Mouse (Mus musculus): ENCODE measurements at regions not wholly inside any gene's neighbourhood (a gene's known extent, or its start where the extent isn't known, plus 50 kb on each side); places are given as distances from the start of the nearest gene placed in this dataset.

DNA sequence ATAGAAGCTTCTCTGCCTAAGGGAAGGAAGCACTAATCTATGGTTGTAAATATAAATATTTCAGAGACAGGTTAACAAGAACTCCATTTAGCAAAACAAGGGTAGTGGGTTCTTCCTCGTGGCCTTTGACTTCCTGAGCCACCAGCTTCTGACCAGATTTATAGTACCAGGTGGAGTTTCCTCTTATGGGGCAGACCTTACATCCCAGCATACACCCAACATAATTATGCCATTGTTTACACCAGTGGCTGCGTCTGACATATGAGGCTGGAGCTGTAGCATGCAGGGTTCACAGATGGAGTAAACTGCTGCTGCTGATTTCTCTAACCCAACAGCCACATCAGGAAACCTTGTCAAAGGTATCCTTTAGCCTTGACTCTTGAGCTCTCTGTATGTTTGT lies 75.5 kb downstream of the Trib2 start:
- no peak for DNase-seq

DNA sequence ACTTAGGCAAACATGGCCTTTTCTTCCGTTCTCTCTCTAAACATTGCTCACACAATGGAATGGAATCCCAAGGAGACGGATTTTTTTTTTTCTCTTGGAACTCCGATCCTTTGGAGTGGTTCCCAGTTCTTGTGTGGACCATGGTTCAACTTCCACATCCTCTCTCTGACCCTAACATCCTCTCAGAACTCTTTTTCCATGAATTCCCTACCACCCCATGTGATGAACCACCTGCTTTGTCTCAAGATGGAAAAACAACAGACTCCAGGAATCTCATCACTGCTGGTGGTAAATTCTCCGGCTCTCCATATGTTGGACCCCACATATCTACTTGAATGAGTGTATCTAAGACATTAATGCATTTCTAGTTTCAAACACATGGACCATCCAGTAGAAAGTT lies 77.7 kb downstream of the Trib2 start:
- DNase-seq: peak; percentile 54 to 74

DNA sequence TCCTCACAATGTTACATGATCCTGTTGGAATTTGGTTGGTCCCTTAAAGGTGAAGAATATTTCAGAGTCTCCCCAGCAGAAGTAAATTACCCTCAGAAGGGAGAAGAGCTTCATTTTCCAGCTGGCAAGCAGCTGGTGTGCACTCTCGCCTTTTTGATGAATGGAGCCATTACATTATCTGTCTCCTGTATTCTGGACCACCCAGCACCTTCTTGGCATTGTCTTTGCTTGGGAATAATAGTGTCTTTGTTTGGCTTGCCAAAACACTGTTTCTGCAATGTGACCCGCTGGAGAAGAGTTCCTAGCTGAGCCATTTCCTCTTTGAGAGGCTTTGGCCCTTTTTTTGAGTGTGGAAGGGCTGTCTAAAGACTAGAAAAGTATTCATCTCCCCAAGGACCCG lies 85.5 kb downstream of the Trib2 start:
- DNase-seq: peak; percentile 32 to 59

DNA sequence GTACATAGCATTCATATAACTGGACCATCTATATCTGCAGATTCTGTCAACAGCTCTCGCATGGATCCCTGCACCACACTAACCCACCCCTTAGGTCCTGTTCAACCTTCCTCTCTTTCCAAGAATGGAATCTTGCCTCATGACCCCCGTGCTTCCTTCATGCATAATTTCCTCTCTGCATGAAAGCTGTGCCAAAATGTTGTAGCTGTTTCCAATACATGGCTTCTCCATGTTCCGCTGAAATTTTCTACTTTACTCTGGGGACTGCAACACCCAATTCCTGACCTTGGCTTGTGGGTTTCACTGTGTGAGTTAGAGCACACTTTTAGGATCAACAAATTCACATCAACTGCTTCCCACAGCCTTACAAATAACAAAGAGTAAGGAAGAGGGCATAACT lies 87.0 kb downstream of the Trib2 start:
- peak; percentile 13 to 45 for DNase-seq

DNA sequence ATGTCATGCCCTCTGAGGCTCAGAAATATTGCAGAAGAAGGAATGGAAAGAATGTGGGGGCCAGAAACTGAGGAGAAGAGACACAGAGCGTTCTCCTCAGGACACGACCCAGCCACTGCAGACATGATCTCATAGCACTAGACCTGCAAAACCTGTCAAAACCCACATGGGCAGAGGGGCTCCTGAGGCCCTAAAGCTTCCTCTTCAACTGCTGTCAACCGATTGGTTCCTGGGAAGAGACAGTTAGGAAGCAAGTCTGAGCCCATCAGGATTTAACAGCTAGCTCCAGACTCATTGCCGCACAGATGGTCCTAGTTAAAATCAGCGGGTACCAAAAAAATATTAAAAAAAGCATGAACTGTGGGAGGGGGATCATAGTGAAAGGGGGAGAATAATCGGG lies 93.2 kb downstream of the Trib2 start:
- no peak for DNase-seq

DNA sequence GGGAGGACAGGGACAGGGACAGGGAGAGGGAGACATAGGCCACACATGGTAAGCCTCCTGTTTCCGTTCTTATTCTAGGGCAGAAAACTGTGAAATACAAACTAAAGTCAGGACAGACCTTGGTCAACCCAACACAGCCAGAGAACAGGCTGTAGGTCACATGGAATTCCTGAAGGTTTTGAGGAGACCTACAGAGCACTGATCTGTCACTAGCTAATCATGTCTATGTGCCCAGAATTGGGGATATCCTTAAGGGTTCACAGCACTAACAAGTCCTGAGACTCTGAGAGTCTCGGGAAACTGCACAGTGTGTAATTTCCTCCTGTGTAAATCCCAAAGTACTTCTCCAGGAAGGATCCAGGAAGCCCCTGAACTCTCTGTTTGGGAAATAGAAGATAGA lies 94.6 kb downstream of the Trib2 start:
- no peak for DNase-seq

DNA sequence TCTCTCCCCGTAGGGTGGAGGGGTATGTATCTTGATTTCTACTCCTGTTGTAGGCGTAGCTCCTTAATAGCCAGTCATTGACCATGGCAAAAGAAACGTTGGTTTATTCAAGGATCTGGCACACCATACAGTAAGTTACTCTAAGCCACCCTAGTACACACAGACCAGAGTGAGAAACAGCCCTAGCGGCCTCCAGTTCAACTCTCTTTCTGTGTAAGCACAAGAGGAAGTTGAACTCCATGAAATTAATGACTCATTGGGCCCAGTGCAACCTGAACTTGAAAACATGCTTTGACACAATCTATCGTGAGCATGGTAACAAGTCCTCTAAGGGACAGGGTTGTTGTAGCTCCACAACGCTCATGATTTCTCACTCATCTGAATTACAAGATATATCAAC lies 96.6 kb downstream of the Trib2 start:
- DNase-seq: no peak

DNA sequence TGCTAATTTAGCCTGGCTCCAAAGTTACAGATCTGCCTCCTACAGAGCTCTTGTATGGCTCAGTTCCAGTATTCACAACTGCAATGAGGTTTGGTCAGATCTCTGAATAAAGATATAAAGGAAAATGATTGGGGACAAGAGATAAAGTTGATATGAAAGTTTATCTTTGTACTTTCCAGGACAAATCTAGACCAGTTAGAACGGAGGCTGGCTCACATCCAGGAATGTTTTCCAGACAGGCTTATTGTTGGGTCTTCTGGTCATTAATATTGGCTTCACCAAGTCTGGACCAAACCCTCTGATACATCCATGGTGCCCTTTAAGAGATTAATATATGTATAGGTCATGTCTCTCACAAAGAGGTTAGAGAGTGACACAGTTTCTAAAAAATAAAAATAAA lies 97.9 kb downstream of the Trib2 start:
- DNase-seq: peak; percentile 76 to 77

DNA sequence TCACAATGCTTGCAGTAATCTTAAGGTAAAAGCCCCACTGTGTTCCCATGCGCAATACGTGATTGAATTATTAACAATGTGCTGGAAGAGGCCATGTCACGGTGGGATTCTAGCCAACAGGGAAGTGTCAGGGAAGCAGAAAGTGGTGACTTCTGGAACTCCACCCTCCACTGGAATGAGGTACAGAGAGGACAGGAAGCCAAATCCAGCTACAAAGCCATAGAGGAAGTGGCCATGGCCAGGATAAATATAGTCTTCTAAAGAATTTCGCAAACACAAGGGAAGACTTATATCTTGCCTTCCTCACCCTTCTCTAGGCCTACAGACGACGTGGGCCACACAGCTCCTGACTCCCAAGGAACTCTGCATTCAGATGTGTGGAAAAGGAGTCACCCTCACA lies 98.7 kb downstream of the Trib2 start:
- peak; percentile 75 to 85 for DNase-seq

DNA sequence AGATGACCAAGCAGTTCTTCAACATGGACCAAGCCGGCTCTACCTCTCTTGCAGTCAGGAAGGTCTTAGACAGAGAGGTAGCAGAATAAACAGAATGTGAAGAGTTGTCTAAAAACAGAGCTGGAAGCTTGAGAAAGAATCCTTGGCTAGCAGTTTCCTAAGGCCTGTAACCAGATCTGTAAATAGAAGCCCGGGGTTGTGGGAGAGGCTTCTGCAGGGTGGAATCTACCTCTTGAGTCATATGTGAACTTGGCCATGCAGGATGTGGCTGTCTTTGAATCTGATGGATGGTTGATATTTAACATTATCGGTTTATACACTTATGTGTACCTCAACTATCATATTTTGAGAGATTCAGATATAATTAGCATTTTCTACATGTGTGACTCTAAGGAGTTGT lies 99.4 kb downstream of the Trib2 start:
- no peak for DNase-seq

DNA sequence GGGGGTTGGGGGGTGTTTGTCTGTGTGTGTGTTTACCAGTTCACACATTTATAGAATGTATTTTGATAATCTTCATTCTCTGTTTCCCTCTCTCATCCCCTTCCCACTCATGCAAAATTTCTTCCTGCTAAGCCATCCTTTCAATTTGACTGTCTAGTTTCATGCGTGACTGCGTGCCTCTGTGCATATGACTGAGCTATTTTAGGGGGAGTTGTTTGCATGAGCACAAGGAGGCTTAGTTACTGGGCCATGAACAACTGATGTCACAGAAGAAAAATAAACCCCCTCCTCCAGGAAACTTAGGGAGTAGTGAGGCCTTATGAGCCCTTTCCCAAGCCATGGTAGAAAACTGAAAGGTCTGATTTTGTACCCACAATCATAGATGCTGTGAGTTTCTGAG lies 103.1 kb downstream of the Trib2 start:
- DNase-seq: no peak

DNA sequence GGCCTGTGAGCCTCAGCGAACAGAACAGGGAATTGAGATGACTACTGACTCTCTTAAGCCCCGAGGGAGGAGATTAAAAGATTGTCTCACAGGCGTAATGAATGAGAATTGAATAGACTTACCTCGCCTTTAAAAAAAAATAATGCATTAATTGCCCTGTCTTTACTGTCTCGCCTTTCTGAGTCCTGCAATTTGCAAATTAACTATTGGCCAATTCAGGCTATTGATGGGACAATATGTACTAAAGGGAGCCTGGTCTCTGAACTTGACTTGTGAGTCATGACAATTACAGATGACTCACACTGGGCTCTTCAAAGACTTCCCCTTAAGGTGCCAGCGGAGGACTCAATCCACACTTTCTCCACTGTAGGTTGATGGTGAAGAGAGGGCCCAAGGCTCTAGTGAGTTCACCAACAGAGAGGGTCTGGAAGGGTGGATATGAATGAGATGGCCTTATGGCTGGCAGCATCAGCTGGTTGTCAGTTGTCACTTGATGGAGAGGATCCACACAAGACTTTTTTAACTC lies 109.1 kb downstream of the Trib2 start:
- no peak for DNase-seq

DNA sequence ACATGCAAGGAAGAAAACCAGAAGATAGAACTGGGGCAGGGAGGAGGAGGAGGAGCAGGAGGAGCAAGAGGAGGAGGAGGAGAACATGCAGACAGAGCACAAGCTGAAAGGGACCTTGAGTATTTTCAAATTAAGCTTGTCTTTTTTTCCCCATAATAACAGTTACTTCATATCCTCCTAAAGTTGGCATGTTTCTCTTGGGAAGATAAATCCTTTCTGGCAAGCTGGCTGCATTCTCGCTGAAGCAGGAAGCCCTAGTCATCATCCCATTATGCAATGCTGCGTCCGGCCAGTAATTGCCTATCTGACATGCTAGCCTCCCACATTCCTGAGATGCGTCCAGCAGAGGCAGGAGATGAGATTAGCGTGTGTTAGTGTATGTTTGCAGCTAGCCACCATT lies 112.3 kb downstream of the Trib2 start:
- DNase-seq: peak; percentile 76 to 91

DNA sequence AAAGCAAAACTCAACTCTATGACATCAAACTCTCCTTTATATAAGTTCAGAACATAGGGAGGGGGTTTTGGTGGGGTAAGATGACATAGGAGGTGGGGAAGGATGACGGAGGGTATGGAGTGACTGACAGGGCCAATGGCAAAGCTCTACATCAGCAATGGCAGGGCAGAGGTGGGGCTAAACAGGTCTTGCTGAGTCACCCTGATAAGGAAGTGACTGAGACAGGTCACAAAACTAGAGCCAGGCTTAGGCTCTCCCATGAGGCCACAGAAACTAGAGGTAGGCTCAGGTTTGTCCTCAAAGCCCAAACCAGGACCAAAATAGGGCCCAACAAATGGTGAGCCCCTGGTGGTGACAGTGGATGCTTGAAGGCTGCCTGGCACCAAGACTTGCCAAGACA lies 114.6 kb downstream of the Trib2 start:
- DNase-seq: no peak

DNA sequence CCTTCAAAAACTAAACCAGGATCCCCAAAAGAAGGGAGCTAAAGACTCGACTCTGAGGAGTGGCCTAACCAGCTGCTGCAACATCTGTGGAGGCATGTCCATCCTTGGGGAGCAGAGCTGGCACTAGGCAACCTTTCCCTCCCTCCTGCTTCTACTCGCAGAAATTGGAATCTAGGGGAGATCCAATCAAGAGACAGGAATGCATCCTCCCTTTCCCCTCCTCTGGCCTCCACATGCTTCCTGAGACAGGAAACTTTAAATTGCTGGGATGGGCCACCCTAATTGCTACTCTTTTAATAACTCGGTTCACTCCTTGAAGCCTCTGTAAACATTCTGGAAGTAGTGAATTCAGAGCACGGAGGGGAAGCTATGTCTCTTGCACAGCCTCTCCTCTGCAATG lies 117.9 kb downstream of the Trib2 start:
- DNase-seq: no peak

DNA sequence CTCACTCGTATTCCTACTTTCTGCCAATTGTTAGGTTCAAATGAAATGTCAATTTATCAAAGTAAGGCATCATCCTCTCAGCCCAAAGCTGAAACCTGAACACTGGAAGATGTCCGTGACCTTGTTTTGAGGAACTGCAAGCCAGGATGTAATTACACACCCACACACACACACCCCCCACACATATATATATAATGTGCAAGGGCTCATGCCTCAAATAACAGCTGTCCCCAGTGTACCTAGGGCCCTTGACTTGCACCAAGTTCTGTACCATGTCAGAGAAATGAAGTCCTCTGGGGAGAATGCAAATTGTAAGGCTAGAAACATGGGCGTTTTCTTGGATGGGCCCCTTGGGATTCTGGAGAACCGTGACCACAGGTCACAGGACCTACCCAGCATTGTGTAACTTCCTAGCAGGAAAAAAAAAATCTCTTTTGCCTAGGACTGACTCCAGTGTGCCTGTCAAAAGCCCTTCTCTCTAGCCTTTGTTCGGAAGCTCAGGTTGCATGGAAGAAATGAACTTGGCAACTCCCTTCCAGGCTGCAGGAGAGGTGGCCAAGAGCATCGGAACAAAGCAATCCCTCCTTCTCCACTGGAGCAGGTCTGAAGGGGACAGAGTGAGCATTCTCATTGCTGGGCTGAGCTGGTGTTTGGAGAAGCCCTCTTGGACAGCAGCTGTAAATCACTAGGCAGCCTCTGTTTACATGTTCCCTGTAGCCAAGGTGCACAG lies 118.5 kb downstream of the Trib2 start:
- DNase-seq: peak; percentile 21 to 53

DNA sequence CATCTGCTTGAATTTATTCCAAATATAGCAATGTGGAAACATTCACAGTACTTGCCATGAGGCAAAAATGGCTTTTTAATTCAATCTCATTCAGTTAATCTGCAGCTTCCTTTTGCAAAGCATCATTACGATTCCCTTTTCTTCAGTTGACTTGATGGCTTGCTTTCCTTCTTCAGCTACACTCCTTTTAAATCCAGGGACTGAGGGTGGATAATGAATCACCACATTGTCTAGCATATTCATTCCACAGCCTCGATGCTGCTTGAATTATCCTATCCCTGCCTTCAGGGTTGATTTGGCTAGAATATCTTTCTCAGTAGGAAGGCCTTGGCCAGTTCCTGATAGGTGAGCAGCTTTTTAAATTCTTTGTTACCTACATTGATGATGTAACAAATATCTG lies 128.4 kb downstream of the Trib2 start:
- no peak for DNase-seq

DNA sequence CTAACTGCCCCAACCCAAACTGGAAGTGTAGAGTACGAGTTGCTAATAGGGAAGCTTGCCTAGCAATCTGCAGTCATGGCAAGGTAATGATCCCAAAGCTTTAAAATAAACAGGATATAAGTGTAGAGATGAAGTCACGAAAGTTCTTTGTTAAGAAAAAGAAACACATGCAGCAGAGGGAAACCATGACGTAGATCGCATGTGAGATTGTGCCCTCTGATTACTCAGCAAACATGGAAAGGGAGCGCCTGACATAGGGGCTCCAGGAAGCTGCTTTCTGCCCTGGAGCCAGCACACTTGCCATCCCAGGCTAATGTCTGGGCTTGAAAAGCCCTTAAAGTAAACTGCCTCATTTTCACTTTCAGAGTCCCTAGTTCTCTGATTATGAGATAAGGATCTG lies 132.4 kb downstream of the Trib2 start:
- DNase-seq: no peak

DNA sequence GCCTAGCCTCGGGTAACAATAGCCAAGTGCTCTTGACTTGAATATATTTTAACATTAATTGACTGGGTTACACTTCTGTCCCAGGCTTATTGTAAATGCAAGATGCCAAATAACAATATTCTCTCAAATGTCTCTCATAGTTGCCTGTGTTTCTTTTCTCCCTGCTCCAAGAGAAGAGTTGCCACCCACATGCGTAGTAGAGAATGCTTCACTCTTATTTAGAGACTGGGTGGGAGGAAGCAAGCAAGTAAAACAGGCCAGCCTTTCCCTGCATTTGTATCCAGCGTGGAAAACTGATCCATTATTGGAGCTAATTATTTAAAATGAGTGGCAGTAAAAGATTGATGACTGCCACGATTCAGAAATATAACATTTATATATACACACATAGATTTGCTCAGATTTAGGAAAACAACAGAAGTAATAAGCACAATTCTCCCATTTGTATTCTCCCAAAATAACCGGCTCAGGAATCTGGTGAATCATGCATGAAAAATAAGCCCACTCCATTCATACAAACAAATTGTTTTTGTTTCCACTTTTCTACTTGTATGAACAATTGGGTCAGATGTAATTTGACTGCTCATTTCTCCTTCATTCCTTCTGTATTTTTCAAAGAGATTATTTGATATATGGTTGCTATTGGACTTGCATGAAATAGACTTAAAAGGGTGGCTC lies 134.9 kb downstream of the Trib2 start:
- no peak for DNase-seq

DNA sequence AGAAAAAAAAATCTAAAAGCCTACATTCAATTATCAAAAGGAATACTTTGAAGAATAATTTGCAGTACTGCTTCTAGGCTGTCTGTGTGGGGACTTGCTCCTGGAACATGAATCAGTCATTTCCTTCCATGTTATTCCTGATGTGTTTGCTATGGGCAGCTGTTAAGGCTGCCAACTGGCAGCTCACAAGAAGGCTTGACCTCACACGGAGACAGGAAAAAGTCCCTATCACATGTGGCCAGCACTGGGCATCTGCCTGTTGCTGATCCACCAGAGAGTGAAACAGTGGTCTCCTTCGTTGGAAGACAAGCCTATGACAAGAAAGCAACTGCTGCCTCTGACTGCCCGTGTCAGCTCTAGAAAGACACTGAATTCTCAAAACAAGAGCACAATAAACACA lies 140.6 kb downstream of the Trib2 start:
- DNase-seq: peak; percentile 5 to 19

DNA sequence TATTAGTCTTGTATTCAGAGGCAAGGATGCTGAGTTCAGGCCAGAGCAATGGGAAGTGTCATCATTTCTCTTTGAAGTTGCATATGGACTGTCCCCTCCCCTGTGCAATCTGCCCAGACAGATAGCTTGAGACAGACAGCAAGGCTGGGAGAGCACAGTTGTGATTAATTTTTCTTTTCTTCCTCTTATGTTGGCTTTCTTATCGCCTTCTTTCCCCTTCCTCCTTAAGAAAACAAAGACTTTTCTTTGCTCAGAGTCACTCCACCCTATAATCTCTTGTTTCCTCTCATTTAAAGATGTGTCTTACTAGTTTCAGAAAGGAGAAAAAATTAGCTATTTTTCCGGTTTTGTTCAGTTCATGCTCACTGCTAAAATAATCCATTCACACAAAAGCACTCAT lies 157.0 kb downstream of the Trib2 start:
- DNase-seq: no peak

DNA sequence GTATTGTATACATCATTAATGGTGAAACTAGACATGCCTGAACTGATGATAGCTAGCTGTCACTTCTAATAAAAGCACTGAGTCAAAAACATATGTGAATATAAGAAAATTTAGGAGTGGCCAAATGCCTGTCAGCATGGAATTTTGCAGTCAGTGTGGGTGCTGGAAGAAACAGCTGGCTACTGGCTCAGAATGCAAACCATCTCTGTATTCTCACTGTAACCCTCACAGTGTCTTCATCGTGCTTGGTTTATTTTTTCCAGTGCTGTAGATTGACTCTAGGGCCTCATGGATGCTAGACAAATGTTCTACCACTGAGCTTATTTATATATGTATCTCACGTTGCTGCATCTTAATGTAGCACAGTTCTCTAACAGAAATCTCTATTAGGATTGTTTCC lies 157.4 kb downstream of the Trib2 start:
- no peak for DNase-seq

DNA sequence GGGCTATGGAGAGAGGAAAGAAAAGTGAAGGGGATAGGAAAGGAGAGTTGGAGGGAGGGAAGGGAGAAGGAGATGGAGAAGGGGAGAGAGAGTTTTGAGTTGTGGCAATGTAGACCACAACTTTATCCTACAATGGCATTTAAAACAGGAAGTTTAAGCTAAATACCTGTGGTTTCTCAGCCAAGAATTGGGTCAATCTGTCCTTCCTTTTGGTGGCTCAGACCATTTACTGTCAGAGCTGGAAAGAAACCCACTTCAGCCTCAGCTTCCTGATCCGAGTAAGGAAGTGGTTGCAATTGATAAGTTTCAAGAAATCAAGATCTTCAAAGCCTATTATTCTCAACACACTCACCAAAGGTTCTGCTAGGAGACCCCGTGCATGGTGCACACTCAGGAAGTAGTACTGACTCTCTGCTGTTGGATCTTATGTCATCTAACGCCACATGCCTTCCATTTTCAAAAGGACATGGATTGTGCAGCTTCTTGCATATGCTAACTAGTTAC lies 158.9 kb downstream of the Trib2 start:
- DNase-seq: no peak

DNA sequence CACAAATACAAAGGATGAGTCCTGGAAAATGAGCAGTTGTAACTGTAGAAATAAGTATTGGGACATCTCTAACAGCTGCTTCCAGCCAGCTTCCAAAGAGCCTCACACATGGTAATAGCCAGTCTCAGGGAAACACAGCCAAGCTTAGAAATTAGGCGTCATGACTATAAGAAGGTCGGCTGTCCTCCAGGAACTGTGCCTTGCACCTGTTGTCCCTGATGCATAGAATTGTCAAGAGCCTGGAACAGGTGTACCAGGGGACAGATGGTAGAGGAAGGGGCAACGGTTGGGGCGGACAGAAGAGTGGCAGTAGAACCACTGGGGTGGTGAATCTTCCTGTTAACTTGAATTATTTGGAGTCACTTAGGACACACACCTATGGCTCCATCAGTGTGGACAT lies 162.1 kb downstream of the Trib2 start:
- DNase-seq: no peak
